Mouse (Mus musculus) embryonic fibroblast, embryonic 13.5 days (primary cell): ENCODE data around the gene Rbms1.

Source experiments
- CTCF ChIP-seq: IDR thresholded peaks from 2 replicates; pipeline ENCODE4 v1.5.1; 2011; ENCODE audit warnings: mild to moderate bottlenecking, control low read depth, low read length, moderate library complexity, borderline replicate concordance; ENCODE audit not compliant: insufficient read depth
- POLR2A ChIP-seq: IDR thresholded peaks from 2 replicates; pipeline ENCODE4 v1.6.1; 2011; ENCODE audit warnings: low read depth, mild to moderate bottlenecking, control low read depth, low read length, moderate library complexity

- TF ChIP-seq CTCF (no peak), POLR2A (no peak)
Observed at GRCm38 (mm10) chr2:60928948-60929347, 34.0 kb downstream of the Rbms1 start.
